Mouse (Mus musculus): Measurements from ENCODE around the gene Cope. TPM values are rescaled to one million over a fixed set of nuclear protein-coding genes. Genes with fewer than 3 reads are reported as not detected.
A peak's percentile ranks its signal among the peaks of the same experiment; 100 is the strongest.

Gene Cope
- polyA plus RNA-seq, 1 experiment from 2014 or later, result 366 TPM

DNA sequence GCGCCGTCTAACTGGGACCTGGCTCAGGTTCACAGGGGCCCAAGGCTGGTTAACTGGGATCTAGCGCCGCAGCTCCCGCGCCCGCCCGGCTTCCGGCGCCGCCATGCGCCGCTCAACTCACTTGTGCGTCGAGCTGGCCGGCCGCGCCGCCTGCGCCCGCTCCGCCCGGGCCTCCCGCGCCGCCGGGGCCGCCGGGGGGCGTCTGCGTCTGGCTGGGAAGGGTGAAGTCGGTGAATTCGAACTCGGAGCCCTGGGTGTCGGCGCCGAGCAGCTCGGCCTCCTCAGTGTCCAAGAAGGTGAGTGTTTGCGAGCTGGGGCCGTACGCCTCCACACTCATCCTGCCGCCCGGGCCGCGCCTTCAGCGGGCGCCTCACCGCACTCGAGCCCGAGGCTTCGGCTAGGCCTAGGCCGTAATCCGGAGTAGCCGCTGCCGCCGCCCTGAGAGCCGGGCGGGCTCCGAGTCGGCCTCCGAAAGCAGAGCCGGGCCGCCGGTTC is 50.4 kb downstream of the Cope start:
- Histone ChIP-seq H3K27me3 (ENCODE audit: control insufficient read depth, insufficient read depth, low read length) (no peaks in the 10 kb centered on the region), H3K4me2 (replicated peaks; ENCODE audit: low read depth) (peak overlapping the region; percentile 94), H3K9me3 (ENCODE audit: control insufficient read depth, low read length) (no peaks in the 10 kb centered on the region), H3K9ac (ENCODE audit: low read length) (peak overlapping the region; percentile 97), H3K4me1 (replicated peaks; ENCODE audit: control insufficient read depth, insufficient read depth) (peaks cover 11% of the 10 kb centered on the region; the same call in 1 of the 2 replicates), H3K36me3 (ENCODE audit: control insufficient read depth, insufficient read depth, low read length) (peaks cover 6% of the 10 kb centered on the region; the same call in 1 of the 2 replicates), H3K27ac (replicated peaks) (peak overlapping the region; percentile 92), H3K4me3 (ENCODE audit: low read depth, low read length) (peak overlapping the region; percentile 94)
- no peak for TF ChIP-seq EP300 (optimal IDR thresholded peaks at IDR 0.05)
- DNase-seq (ENCODE audit: low spot score) (no peak), ATAC-seq (ENCODE audit: low FRiP score, low TSS enrichment) (peak; percentile 53)
- 0% methylated on average over 48 of the region's 64 CpGs for WGBS

- under 1% methylated on average over 48 of the region's 69 CpGs for WGBS
- peak within 1 kb of the TSS; percentile 94 for H3K4me2 ChIP-seq (replicated peaks; ENCODE audit: low read depth)
- no peak for TF ChIP-seq CTCF (IDR thresholded peaks at IDR 0.05; ENCODE audit: low read depth)
- no peak for TF ChIP-seq EP300 (optimal IDR thresholded peaks at IDR 0.05)
- no peaks in the 10 kb centered on the region for H3K27me3 ChIP-seq (ENCODE audit: control insufficient read depth, insufficient read depth, low read length)
- H3K9me3 ChIP-seq (ENCODE audit: control insufficient read depth, low read length), result no peaks in the 10 kb centered on the region
- peak within 1 kb of the TSS; percentile 94 for H3K4me3 ChIP-seq (ENCODE audit: low read depth, low read length)
- peak within 1 kb of the TSS; percentile 92 for H3K27ac ChIP-seq (replicated peaks)
- peaks cover 6% of the 10 kb centered on the region; the same call in 1 of the 2 replicates for H3K36me3 ChIP-seq (ENCODE audit: control insufficient read depth, insufficient read depth, low read length)
- peaks cover 11% of the 10 kb centered on the region; the same call in 1 of the 2 replicates for H3K4me1 ChIP-seq (replicated peaks; ENCODE audit: control insufficient read depth, insufficient read depth)
- DNase-seq (ENCODE audit: low spot score) (peak; percentile 100), ATAC-seq (ENCODE audit: low FRiP score, low TSS enrichment) (peak; percentile 89)
- peak within 1 kb of the TSS; percentile 97 for H3K9ac ChIP-seq (ENCODE audit: low read length)
Measured at GRCm38 (mm10) chr8:70353194-70353817, 51.0 kb downstream of the Cope start, which contains the start of gene Upf1. Gene Upf1, minus strand, starts transcription at chr8:70353278.

- WGBS, result 40% methylated on average over 4 of the region's 4 CpGs
- ATAC-seq (ENCODE audit: low FRiP score, low TSS enrichment) (no peak), DNase-seq (ENCODE audit: low spot score) (no peak)
- Histone ChIP-seq H3K4me1 (replicated peaks; ENCODE audit: control insufficient read depth, insufficient read depth) (peaks cover 11% of the 10 kb centered on the region; the same call in 1 of the 2 replicates), H3K9ac (ENCODE audit: low read length) (peak overlapping the region; percentile 38), H3K36me3 (ENCODE audit: control insufficient read depth, insufficient read depth, low read length) (0 out of 2 replicates have a peak, but pooled peaks cover 3% of the 10 kb centered on the region), H3K9me3 (ENCODE audit: control insufficient read depth, low read length) (no peaks in the 10 kb centered on the region), H3K27me3 (ENCODE audit: control insufficient read depth, insufficient read depth, low read length) (no peaks in the 10 kb centered on the region), H3K4me2 (replicated peaks; ENCODE audit: low read depth) (peak overlapping the region; percentile 52), H3K27ac (replicated peaks) (peak overlapping the region; percentile 67; the same call in 1 of the 2 replicates), H3K4me3 (ENCODE audit: low read depth, low read length) (peak overlapping the region; percentile 94)
- no peak for TF ChIP-seq EP300 (optimal IDR thresholded peaks at IDR 0.05)
- no peak for TF ChIP-seq CTCF (IDR thresholded peaks at IDR 0.05; ENCODE audit: low read depth)
Measured at GRCm38 (mm10) chr8:70354004-70354403, 51.7 kb downstream of the Cope start.

DNA sequence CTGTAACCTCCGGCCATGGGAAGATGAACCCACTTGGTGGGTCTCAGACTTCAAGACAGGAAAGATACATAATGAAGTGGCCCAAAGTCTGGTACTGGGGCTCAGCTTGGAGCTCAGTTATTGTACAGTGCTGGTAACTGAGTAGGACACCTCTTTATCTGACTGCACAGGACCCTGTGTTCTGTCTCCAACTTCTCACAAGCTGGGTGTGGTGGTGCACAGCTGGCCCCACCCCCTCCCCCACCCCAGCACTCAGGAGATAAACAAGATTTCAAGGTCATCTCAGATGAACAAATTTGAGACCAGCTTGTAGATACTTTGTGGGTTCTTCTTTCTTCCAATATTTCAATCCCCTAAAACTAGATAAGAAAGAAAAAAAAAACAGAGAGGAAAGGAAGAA is 53.8 kb downstream of the Cope start:
- WGBS, result 90% methylated on average over 1 of the region's 1 CpGs
- peaks cover 11% of the 10 kb centered on the region; the same call in 1 of the 2 replicates for H3K4me1 ChIP-seq (replicated peaks; ENCODE audit: control insufficient read depth, insufficient read depth)
- H3K4me3 ChIP-seq (ENCODE audit: low read depth, low read length), result no peak overlapping the region
- no peak overlapping the region for H3K27ac ChIP-seq (replicated peaks)
- no peaks in the 10 kb centered on the region for H3K36me3 ChIP-seq (ENCODE audit: control insufficient read depth, insufficient read depth, low read length)
- TF ChIP-seq CTCF (IDR thresholded peaks at IDR 0.05; ENCODE audit: low read depth) (no peak), EP300 (optimal IDR thresholded peaks at IDR 0.05) (no peak)
- ATAC-seq (ENCODE audit: low FRiP score, low TSS enrichment) (no peak), DNase-seq (ENCODE audit: low spot score) (no peak)
- no peaks in the 10 kb centered on the region for H3K9me3 ChIP-seq (ENCODE audit: control insufficient read depth, low read length)
- no peaks in the 10 kb centered on the region for H3K27me3 ChIP-seq (ENCODE audit: control insufficient read depth, insufficient read depth, low read length)
- H3K9ac ChIP-seq (ENCODE audit: low read length), result no peak overlapping the region
- no peak overlapping the region for H3K4me2 ChIP-seq (replicated peaks; ENCODE audit: low read depth)

DNA sequence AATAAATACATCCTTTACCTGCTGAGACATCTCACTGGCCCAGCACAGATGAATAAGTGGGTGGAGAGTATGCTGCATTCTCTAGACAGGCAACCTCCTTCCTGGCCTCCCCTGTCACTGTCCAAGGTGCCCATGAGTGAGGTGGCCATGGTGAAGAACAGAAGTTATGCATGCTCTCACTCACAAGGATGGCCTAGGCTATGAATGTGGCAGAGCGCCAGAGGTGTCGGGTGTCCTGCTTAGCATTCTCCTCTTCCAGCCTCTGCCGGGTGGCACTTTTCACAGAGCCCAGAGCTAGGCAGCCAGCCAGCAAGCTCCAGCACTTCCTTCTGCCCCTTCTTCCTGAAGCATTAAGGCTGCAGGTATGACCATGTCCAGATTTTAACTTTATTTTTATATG is 57.1 kb downstream of the Cope start:
- TF ChIP-seq CTCF (IDR thresholded peaks at IDR 0.05; ENCODE audit: low read depth) (no peak), EP300 (optimal IDR thresholded peaks at IDR 0.05) (no peak)
- no peak overlapping the region for H3K27ac ChIP-seq (replicated peaks)
- DNase-seq (ENCODE audit: low spot score) (no peak), ATAC-seq (ENCODE audit: low FRiP score, low TSS enrichment) (no peak)
- WGBS, result 37% methylated on average over 3 of the region's 3 CpGs
- H3K9me3 ChIP-seq (ENCODE audit: control insufficient read depth, low read length), result no peaks in the 10 kb centered on the region
- no peaks in the 10 kb centered on the region for H3K27me3 ChIP-seq (ENCODE audit: control insufficient read depth, insufficient read depth, low read length)
- H3K36me3 ChIP-seq (ENCODE audit: control insufficient read depth, insufficient read depth, low read length), result no peaks in the 10 kb centered on the region
- H3K4me3 ChIP-seq (ENCODE audit: low read depth, low read length), result no peak overlapping the region
- H3K4me2 ChIP-seq (replicated peaks; ENCODE audit: low read depth), result no peak overlapping the region
- H3K4me1 ChIP-seq (replicated peaks; ENCODE audit: control insufficient read depth, insufficient read depth), result no peaks in the 10 kb centered on the region
- H3K9ac ChIP-seq (ENCODE audit: low read length), result no peak overlapping the region

GRCm38 (mm10) chr8:70360769-70361168 is 58.5 kb downstream of the Cope start:
- H3K27me3 ChIP-seq (ENCODE audit: control insufficient read depth, insufficient read depth, low read length), result no peaks in the 10 kb centered on the region
- no peaks in the 10 kb centered on the region for H3K36me3 ChIP-seq (ENCODE audit: control insufficient read depth, insufficient read depth, low read length)
- ATAC-seq (ENCODE audit: low FRiP score, low TSS enrichment) (no peak), DNase-seq (ENCODE audit: low spot score) (peak; percentile 44)
- TF ChIP-seq CTCF (IDR thresholded peaks at IDR 0.05; ENCODE audit: low read depth) (peak; percentile 66), EP300 (optimal IDR thresholded peaks at IDR 0.05) (no peak)
- H3K9me3 ChIP-seq (ENCODE audit: control insufficient read depth, low read length), result no peaks in the 10 kb centered on the region
- H3K27ac ChIP-seq (replicated peaks), result no peak overlapping the region
- WGBS, result 49% methylated on average over 4 of the region's 4 CpGs
- H3K4me2 ChIP-seq (replicated peaks; ENCODE audit: low read depth), result no peak overlapping the region
- no peaks in the 10 kb centered on the region for H3K4me1 ChIP-seq (replicated peaks; ENCODE audit: control insufficient read depth, insufficient read depth)
- no peak overlapping the region for H3K9ac ChIP-seq (ENCODE audit: low read length)
- H3K4me3 ChIP-seq (ENCODE audit: low read depth, low read length), result no peak overlapping the region
